ENCODE assay signal across 31 mouse cellular contexts in genomic region chr2:14878953-14879352, GRCm38 (mm10).
"Had no signal": no experiment of that assay in that cellular context is flagged by ENCODE, and none has a peak within 500 bp of the region (broad histone marks: within the 10 kb centered on the region; RNA-seq: fewer than 3 reads in every experiment).

No protein-coding gene starts in this region.

- H3K4me2 ChIP-seq: limb, embryonic 12.5 days; limb, embryonic 13.5 days; limb, embryonic 15.5 days; liver, embryonic 11.5 days; liver, embryonic 12.5 days; liver, embryonic 13.5 days; liver, embryonic 15.5 days; lung, embryonic 14.5 days; lung, embryonic 15.5 days; midbrain, embryonic 11.5 days; midbrain, embryonic 12.5 days; midbrain, embryonic 13.5 days; midbrain, embryonic 15.5 days had no signal

- H3K9ac ChIP-seq: limb, embryonic 12.5 days; limb, embryonic 13.5 days; limb, embryonic 15.5 days; liver, embryonic 12.5 days; liver, embryonic 13.5 days; liver, embryonic 14.5 days; liver, embryonic 15.5 days; liver, postnatal 0 days; lung, embryonic 14.5 days; lung, embryonic 15.5 days; midbrain, embryonic 12.5 days; midbrain, embryonic 13.5 days; midbrain, embryonic 15.5 days had no signal

- DNase-seq: left cerebral cortex, postnatal 4 days; liver; liver, embryonic 13.5 days; liver, postnatal 0 days; lung, adult 18-20 months; lung, adult 2 months; lung, embryonic 14.5 days; lung, postnatal 10 days; lung, postnatal 14 days; lung, postnatal 36 days; lung, postnatal 4 days; midbrain, embryonic 14.5 days had no signal

- H3K27me3 ChIP-seq: limb, embryonic 12.5 days; limb, embryonic 13.5 days; limb, embryonic 15.5 days; liver, embryonic 12.5 days; liver, embryonic 13.5 days; liver, embryonic 15.5 days; lung, embryonic 15.5 days; megakaryocyte, embryonic 14.5 days; midbrain, embryonic 12.5 days; midbrain, embryonic 13.5 days; midbrain, embryonic 15.5 days had no signal

- ATAC-seq: liver, embryonic 12.5 days; liver, postnatal 0 days; lung, postnatal 0 days; midbrain, embryonic 13.5 days; midbrain, embryonic 15.5 days; midbrain, embryonic 16.5 days had no signal

- H3K9me3 ChIP-seq: limb, embryonic 10.5 days; limb, embryonic 12.5 days; limb, embryonic 13.5 days; limb, embryonic 15.5 days; liver, embryonic 12.5 days; liver, embryonic 13.5 days; liver, embryonic 15.5 days; lung, embryonic 15.5 days; megakaryocyte, embryonic 14.5 days; midbrain, embryonic 10.5 days; midbrain, embryonic 12.5 days; midbrain, embryonic 13.5 days; midbrain, embryonic 15.5 days had no signal

- H3K36me3 ChIP-seq: limb, embryonic 10.5 days; limb, embryonic 12.5 days; limb, embryonic 13.5 days; limb, embryonic 15.5 days; liver, embryonic 12.5 days; liver, embryonic 13.5 days; liver, embryonic 15.5 days; lung, embryonic 15.5 days; midbrain, embryonic 10.5 days; midbrain, embryonic 12.5 days; midbrain, embryonic 13.5 days; midbrain, embryonic 15.5 days had no signal

- H3K4me3 ChIP-seq: limb, embryonic 10.5 days; limb, embryonic 12.5 days; limb, embryonic 13.5 days; limb, embryonic 15.5 days; liver, embryonic 12.5 days; liver, embryonic 13.5 days; liver, embryonic 15.5 days; lung, embryonic 15.5 days; megakaryocyte, embryonic 14.5 days; midbrain, embryonic 10.5 days; midbrain, embryonic 12.5 days; midbrain, embryonic 13.5 days; midbrain, embryonic 15.5 days; myocyte had no signal

- H3K27ac ChIP-seq: limb, embryonic 10.5 days; limb, embryonic 12.5 days; limb, embryonic 13.5 days; limb, embryonic 15.5 days; liver, embryonic 12.5 days; liver, embryonic 13.5 days; liver, embryonic 14.5 days; liver, embryonic 15.5 days; lung, embryonic 15.5 days; macrophage; midbrain, embryonic 10.5 days; midbrain, embryonic 12.5 days; midbrain, embryonic 13.5 days; midbrain, embryonic 15.5 days had no signal

- H3K4me1 ChIP-seq: liver, embryonic 12.5 days; liver, embryonic 13.5 days; liver, embryonic 15.5 days had no signal
